Mouse (Mus musculus) lung, embryonic 16.5 days (tissue): Measurements from ENCODE around the gene Rab17. TPM values are rescaled to one million over a fixed set of nuclear protein-coding genes. Genes with fewer than 3 reads are reported as not detected.

ENCODE experiments used
- ATAC-seq: fragments of 200-750 bp; cut with Nextera tagmentation; 2 replicates; pipeline ENCODE4 v1.8.0; 2017; ENCODE audit warnings: low read depth, mild to moderate bottlenecking, moderate library complexity
- H3K27ac ChIP-seq: fragments of 300-500 bp; sonication (generic); 2 replicates; pipeline ENCODE4 v1.5.1; 2014; ENCODE audit warnings: mild to moderate bottlenecking, control low read depth, low read length
- H3K27me3 ChIP-seq: fragments of 300-500 bp; sonication (generic); 2 replicates; pipeline ENCODE4 v1.6.1; 2014; ENCODE audit warnings: low read depth, low read length, mixed read lengths; ENCODE audit not compliant: control insufficient read depth, insufficient read depth
- H3K36me3 ChIP-seq: fragments of 300-500 bp; sonication (generic); 2 replicates; pipeline ENCODE4 v1.6.1; 2014; ENCODE audit warnings: low read length; ENCODE audit not compliant: control insufficient read depth, insufficient read depth
- H3K4me1 ChIP-seq: fragments of 300-500 bp; sonication (generic); replicated peaks from 2 replicates; pipeline ENCODE4 v1.6.1; 2014; ENCODE audit warnings: low read length, mixed read lengths; ENCODE audit not compliant: control insufficient read depth, insufficient read depth
- H3K4me2 ChIP-seq: fragments of 300-500 bp; sonication (generic); 2 replicates; pipeline ENCODE4 v1.6.1; 2014; ENCODE audit warnings: low read depth, low read length, control low read depth
- H3K4me3 ChIP-seq: fragments of 300-500 bp; sonication (generic); 2 replicates; pipeline ENCODE4 v1.5.1; 2014; ENCODE audit warnings: mild to moderate bottlenecking, low read length, control low read depth
- H3K9ac ChIP-seq: fragments of 300-500 bp; sonication (generic); 2 replicates; pipeline ENCODE4 v1.6.1; 2014; ENCODE audit warnings: low read length, control low read depth
- H3K9me3 ChIP-seq: fragments of 300-500 bp; sonication (generic); 2 replicates; pipeline ENCODE4 v1.6.1; 2016; ENCODE audit warnings: low read length; ENCODE audit not compliant: control insufficient read depth
- WGBS: fragments of 180-500 bp; shearing (Covaris S2); extraction: QIAGEN DNeasy Blood & Tissue Kit; methylation state at CpG from one replicate; pipeline ENCODE4 v1.1.7; 2014; 5-methylcytosine and 5-hydroxymethylcytosine counted together
- polyA plus RNA-seq: library from polyadenylated mRNA; unstranded; fragments of >200 nt; fragmentation: Nextera tagmentation; extraction: Ambion mirVana; gene quantifications from 2 replicates; pipeline ENCODE4 v1.2.1, GENCODE M21; 2015

Rab17 gene
- polyA plus RNA-seq, 1 experiment from 2014 or later, result 3.1 TPM

DNA sequence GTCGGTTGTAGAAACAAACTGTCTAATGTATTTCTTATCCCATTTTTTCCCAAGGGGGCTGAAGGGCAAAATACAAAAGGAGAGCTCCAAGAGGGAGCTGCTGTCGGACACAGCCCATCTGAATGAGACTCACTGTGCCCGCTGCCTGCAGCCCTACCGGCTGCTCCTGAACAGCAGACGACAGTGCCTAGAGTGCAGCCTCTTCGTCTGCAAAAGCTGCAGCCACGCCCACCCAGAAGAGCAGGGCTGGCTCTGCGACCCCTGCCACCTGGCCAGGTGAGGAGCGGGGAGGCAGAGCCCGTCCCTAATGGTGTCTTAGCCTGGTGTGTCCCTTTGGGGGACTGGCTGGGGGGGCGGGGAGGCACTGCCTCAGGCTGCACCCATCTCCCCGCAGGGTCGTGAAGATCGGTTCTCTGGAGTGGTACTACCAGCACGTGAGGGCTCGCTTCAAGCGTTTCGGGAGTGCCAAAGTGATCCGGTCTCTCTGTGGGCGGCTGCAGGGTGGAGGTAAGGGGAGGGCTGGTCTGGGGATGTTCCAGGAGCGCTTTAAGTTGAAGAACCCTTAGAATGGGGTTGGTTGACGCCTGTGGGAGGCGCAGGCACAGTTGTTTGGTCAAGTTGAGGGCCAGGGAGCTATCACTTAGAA, 41.4 kb downstream of the Rab17 start:
- H3K9me3 ChIP-seq, result no peaks in the 10 kb centered on the region
- H3K4me2 ChIP-seq, result peak overlapping the region; percentile 70
- H3K36me3 ChIP-seq, result no peaks in the 10 kb centered on the region
- WGBS, result 2% methylated on average over 23 of the region's 23 CpGs
- no peaks in the 10 kb centered on the region for H3K27me3 ChIP-seq
- H3K4me3 ChIP-seq, result peak overlapping the region; percentile 38
- H3K9ac ChIP-seq, result peak overlapping the region; percentile 57
- peak; percentile 59 for ATAC-seq
- H3K27ac ChIP-seq, result peak overlapping the region; percentile 64
- H3K4me1 ChIP-seq, result peaks cover 16% of the 10 kb centered on the region

GRCm38 (mm10) chr1:90927308-90927707, 42.2 kb downstream of the Rab17 start:
- Histone ChIP-seq H3K4me3 (no peak overlapping the region; the same call in 1 of the 2 replicates), H3K9me3 (no peaks in the 10 kb centered on the region), H3K36me3 (no peaks in the 10 kb centered on the region), H3K4me1 (peaks cover 16% of the 10 kb centered on the region), H3K27ac (peak overlapping the region; percentile 64), H3K4me2 (peak overlapping the region; percentile 70), H3K9ac (peak overlapping the region; percentile 57; the same call in 1 of the 2 replicates), H3K27me3 (no peaks in the 10 kb centered on the region)
- 22% methylated on average over 15 of the region's 15 CpGs for whole genome bisulfite sequencing
- peak; percentile 69 for ATAC-seq

- Histone ChIP-seq H3K4me1 (peaks cover 16% of the 10 kb centered on the region), H3K36me3 (no peaks in the 10 kb centered on the region), H3K4me3 (no peak overlapping the region), H3K27me3 (no peaks in the 10 kb centered on the region), H3K9ac (no peak overlapping the region), H3K27ac (no peak overlapping the region), H3K4me2 (no peak overlapping the region), H3K9me3 (no peaks in the 10 kb centered on the region)
- 61% methylated on average over 4 of the region's 4 CpGs for WGBS
- no peak for ATAC-seq
These were observed 43.4 kb downstream of the Rab17 start for GRCm38 (mm10) chr1:90926030-90926429.

DNA sequence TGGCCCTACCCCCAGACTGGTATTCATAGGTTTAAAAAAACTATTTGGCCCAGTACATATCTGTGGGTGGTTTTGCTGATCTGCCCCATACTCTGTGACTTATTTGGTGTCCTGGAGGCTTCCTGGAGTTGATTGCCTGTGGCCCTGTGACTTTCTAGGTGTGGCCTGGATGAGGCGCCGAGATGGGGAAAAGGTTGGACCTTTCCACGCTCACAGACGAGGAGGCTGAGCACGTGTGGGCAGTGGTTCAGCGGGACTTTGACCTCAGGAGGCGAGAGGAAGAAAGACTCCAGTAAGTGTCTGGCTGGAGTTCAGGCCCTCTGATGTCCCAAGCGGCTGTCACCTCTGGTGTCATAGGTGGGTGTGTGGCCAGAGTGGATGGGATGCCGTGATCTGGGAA, 47.8 kb downstream of the Rab17 start:
- ATAC-seq, result no peak
- Histone ChIP-seq H3K9ac (no peak overlapping the region), H3K27ac (no peak overlapping the region), H3K4me1 (no peaks in the 10 kb centered on the region), H3K4me3 (no peak overlapping the region), H3K9me3 (peaks cover 9% of the 10 kb centered on the region), H3K36me3 (no peaks in the 10 kb centered on the region), H3K27me3 (no peaks in the 10 kb centered on the region; the same call in 1 of the 2 replicates), H3K4me2 (no peak overlapping the region)
- WGBS, result 76% methylated on average over 9 of the region's 9 CpGs

- 62% methylated on average over 6 of the region's 6 CpGs for WGBS
- Histone ChIP-seq H3K4me1 (peaks cover 12% of the 10 kb centered on the region), H3K36me3 (no peaks in the 10 kb centered on the region), H3K4me2 (no peak overlapping the region), H3K9me3 (peaks cover 9% of the 10 kb centered on the region), H3K27ac (no peak overlapping the region), H3K27me3 (no peaks in the 10 kb centered on the region; the same call in 1 of the 2 replicates), H3K4me3 (no peak overlapping the region), H3K9ac (no peak overlapping the region)
- no peak for ATAC-seq
These were observed 52.0 kb downstream of the Rab17 start for GRCm38 (mm10) chr1:90917509-90917908.

DNA sequence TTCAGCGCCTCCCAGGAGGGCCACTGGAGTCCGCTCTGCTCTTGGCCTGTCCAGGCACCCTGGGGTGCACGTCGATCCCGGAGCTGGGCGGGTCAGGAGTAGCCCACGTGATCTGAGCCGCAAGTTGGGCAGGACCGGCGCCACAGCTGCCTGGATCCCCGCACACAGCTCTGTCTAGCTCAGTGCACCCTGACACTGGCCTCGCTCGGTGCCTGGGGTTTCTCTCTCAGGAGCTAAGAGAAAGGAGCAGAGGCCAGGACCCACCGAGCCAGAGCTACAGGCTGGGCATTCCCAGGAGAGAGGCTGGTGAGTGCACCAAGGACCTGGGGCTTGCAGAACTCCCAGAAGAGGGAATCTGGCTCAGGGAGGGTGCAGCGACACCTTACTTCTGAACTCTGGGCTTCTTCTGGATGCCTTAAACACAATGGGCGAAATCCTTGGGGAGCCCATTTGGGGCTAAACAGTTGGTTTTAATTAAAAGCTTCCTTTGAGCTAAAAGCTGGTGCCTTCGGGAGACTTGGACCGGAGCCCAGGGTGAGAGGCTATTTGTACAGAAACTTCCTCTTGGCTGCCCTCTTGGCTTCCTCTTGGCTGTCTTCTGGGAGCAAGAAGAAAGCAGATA, 54.4 kb downstream of the Rab17 start, which contains the start of gene Mlph:
Mlph (plus strand) TSS at position 138 of the 622 bp plus-strand sequence.
- H3K27ac ChIP-seq, result peak within 1 kb of the TSS; percentile 77
- peak within 1 kb of the TSS; percentile 59 for H3K4me2 ChIP-seq
- ATAC-seq, result peak; percentile 73
- H3K4me3 ChIP-seq, result peak within 1 kb of the TSS; percentile 41
- peaks cover 7% of the 10 kb centered on the region for H3K9me3 ChIP-seq
- H3K4me1 ChIP-seq, result peaks cover 20% of the 10 kb centered on the region
- H3K27me3 ChIP-seq, result no peaks in the 10 kb centered on the region; the same call in 1 of the 2 replicates
- H3K36me3 ChIP-seq, result no peaks in the 10 kb centered on the region
- peak within 1 kb of the TSS; percentile 55 for H3K9ac ChIP-seq
- WGBS, result 5% methylated on average over 18 of the region's 18 CpGs

DNA sequence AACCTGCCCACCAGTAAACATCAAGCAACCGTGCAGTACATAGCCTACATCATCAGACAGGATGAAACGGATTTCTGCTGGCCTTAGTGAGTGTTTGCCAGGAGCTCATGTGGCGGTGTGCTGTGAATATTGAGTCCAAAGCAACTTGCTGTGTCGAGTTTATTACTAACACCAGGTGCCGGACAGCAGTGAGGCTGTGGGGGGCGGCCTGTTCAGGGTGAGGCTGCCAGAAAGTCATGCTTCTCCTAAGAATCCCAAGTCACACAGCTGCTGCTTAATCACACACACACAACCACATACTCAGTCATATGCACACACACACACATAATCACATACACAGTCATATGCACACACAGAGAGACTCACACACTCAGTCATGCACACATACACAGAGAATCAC, 56.2 kb downstream of the Rab17 start:
- Histone ChIP-seq H3K4me3 (no peak overlapping the region), H3K36me3 (no peaks in the 10 kb centered on the region), H3K9me3 (no peaks in the 10 kb centered on the region), H3K27me3 (no peaks in the 10 kb centered on the region; the same call in 1 of the 2 replicates), H3K9ac (no peak overlapping the region), H3K4me2 (no peak overlapping the region), H3K4me1 (peaks cover 34% of the 10 kb centered on the region), H3K27ac (no peak overlapping the region)
- 61% methylated on average over 6 of the region's 6 CpGs for WGBS
- no peak for ATAC-seq

- Histone ChIP-seq H3K27ac (peak overlapping the region; percentile 77), H3K36me3 (no peaks in the 10 kb centered on the region), H3K9ac (peak overlapping the region; percentile 39), H3K4me3 (peak overlapping the region; percentile 14; the same call in 1 of the 2 replicates), H3K9me3 (no peaks in the 10 kb centered on the region), H3K4me2 (peak overlapping the region; percentile 44), H3K27me3 (no peaks in the 10 kb centered on the region; the same call in 1 of the 2 replicates), H3K4me1 (peaks cover 33% of the 10 kb centered on the region)
- ATAC-seq, result peak; percentile 86
- 22% methylated on average over 17 of the region's 17 CpGs for WGBS
These were observed 59.8 kb downstream of the Rab17 start for GRCm38 (mm10) chr1:90909631-90910152.

DNA sequence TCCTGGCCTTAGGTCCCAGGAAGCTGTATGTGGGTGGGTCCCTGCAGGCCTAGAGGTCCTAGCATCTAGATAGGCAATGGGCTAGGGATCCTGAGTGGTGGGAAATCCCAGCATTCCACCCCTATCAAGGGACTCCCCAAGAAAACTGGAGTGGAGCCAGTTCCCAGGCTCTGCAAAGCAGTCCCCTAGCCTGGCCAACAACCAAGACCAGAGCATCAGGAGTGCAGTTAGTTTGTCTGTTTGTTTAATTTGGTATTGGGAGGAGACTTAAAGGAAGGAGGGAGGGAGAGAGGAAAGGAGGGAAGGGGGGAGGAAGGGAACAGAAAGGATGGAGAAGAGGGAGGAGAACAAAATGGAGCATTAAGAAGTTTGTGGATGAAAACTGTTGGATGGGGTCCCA, 60.3 kb downstream of the Rab17 start:
- Histone ChIP-seq H3K27ac (peak overlapping the region; percentile 77), H3K4me2 (peak overlapping the region; percentile 44), H3K9ac (peak overlapping the region; percentile 39; the same call in 1 of the 2 replicates)

More for the DNA sequence above, 60.3 kb downstream of the Rab17 start:
- no peaks in the 10 kb centered on the region for H3K36me3 ChIP-seq
- no peaks in the 10 kb centered on the region; the same call in 1 of the 2 replicates for H3K27me3 ChIP-seq
- ATAC-seq, result peak; percentile 78
- no peaks in the 10 kb centered on the region for H3K9me3 ChIP-seq
- no peak overlapping the region for H3K4me3 ChIP-seq
- peaks cover 33% of the 10 kb centered on the region for H3K4me1 ChIP-seq
